Mouse (Mus musculus) forebrain, embryonic 12.5 days (tissue): ENCODE results near the gene Has3. TPM values are rescaled to one million over a fixed set of nuclear protein-coding genes. Genes with fewer than 3 reads are reported as not detected.
A peak's percentile ranks its signal among the peaks of the same experiment; 100 is the strongest.
"Not testable (repeated sequence)": the region's sequence is repeated elsewhere in the genome, so short reads cannot be mapped to it uniquely, and the experiment has no call there.

Experiments
- ATAC-seq: fragments of 200-750 bp; cut with Nextera tagmentation; 2 replicates; pipeline ENCODE4 v1.8.0; 2017; ENCODE audit warnings: moderate TSS enrichment; ENCODE audit not compliant: low FRiP score
- H3K27ac ChIP-seq: fragments of 300-500 bp; sonication (generic); 2 replicates; pipeline ENCODE4 v1.5.1; 2016; ENCODE audit warnings: mild to moderate bottlenecking
- H3K27me3 ChIP-seq: fragments of 300-500 bp; sonication (generic); 2 replicates; pipeline ENCODE4 v1.6.1; 2016; ENCODE audit warnings: mild to moderate bottlenecking
- H3K36me3 ChIP-seq: fragments of 300-500 bp; sonication (generic); replicated peaks from 2 replicates; pipeline ENCODE4 v1.6.1; 2016; ENCODE audit warnings: mild to moderate bottlenecking
- H3K4me1 ChIP-seq: fragments of 300-500 bp; sonication (generic); 2 replicates; pipeline ENCODE4 v1.6.1; 2016
- H3K4me2 ChIP-seq: fragments of 300-500 bp; sonication (generic); 2 replicates; pipeline ENCODE4 v1.6.1; 2016; ENCODE audit warnings: mild to moderate bottlenecking, moderate library complexity
- H3K4me3 ChIP-seq: fragments of 300-500 bp; sonication (generic); replicated peaks from 2 replicates; pipeline ENCODE4 v1.5.1; 2016; ENCODE audit warnings: mild to moderate bottlenecking
- H3K9ac ChIP-seq: fragments of 300-500 bp; sonication (generic); 2 replicates; pipeline ENCODE4 v1.6.1; 2016; ENCODE audit warnings: mild to moderate bottlenecking
- H3K9me3 ChIP-seq: fragments of 300-500 bp; sonication (generic); 2 replicates; pipeline ENCODE4 v1.6.1; 2016
- WGBS: fragments of 180-500 bp; shearing (Covaris S2); methylation state at CpG from one replicate; pipeline ENCODE4 v1.1.7; 2016; 5-methylcytosine and 5-hydroxymethylcytosine counted together
- polyA plus RNA-seq: library from polyadenylated mRNA; unstranded; fragments of >200 nt; fragmentation: Nextera tagmentation; extraction: Ambion mirVana; gene quantifications from 2 replicates; pipeline ENCODE4 v1.2.1, GENCODE M21; 2016

Has3 gene
- polyA plus RNA-seq, 1 experiment from 2014 or later = 0.56 TPM

GRCm38 (mm10) chr8:106925446-106925845 lies 55.4 kb downstream of the Has3 start:
- peaks cover 22% of the 10 kb centered on the region for H3K36me3 ChIP-seq

GRCm38 (mm10) chr8:106927247-106927646 lies 57.2 kb downstream of the Has3 start:
- Histone ChIP-seq H3K9ac (no peak overlapping the region), H3K9me3 (no peaks in the 10 kb centered on the region), H3K36me3 (peaks cover 12% of the 10 kb centered on the region), H3K4me3 (no peak overlapping the region), H3K27me3 (peaks cover 7% of the 10 kb centered on the region; the same call in 1 of the 2 replicates), H3K4me2 (no peak overlapping the region), H3K4me1 (peaks cover 1% of the 10 kb centered on the region), H3K27ac (no peak overlapping the region)
- 54% methylated on average over 4 of the region's 4 CpGs for WGBS
- no peak for ATAC-seq

More at GRCm38 (mm10) chr8:106925446-106925845, 55.4 kb downstream of the Has3 start:
- no peak overlapping the region for H3K9ac ChIP-seq
- WGBS = 93% methylated on average over 4 of the region's 4 CpGs
- no peaks in the 10 kb centered on the region for H3K27me3 ChIP-seq
- no peak overlapping the region for H3K27ac ChIP-seq
- H3K4me3 ChIP-seq = no peak overlapping the region
- no peaks in the 10 kb centered on the region for H3K4me1 ChIP-seq
- no peaks in the 10 kb centered on the region for H3K9me3 ChIP-seq
- H3K4me2 ChIP-seq = no peak overlapping the region
- no peak for ATAC-seq

GRCm38 (mm10) chr8:106928182-106928581 lies 58.1 kb downstream of the Has3 start:
- 95% methylated on average over 11 of the region's 11 CpGs for WGBS
- H3K4me3 ChIP-seq = not testable (repeated sequence)

GRCm38 (mm10) chr8:106929155-106929913 lies 59.3 kb downstream of the Has3 start:
- WGBS = 74% methylated on average over 6 of the region's 6 CpGs
- no peak overlapping the region for H3K9ac ChIP-seq
- no peak overlapping the region for H3K4me2 ChIP-seq
- peaks cover 7% of the 10 kb centered on the region for H3K4me1 ChIP-seq
- H3K4me3 ChIP-seq = no peak overlapping the region
- no peak for ATAC-seq
- no peaks in the 10 kb centered on the region for H3K36me3 ChIP-seq
- no peaks in the 10 kb centered on the region for H3K9me3 ChIP-seq
- no peak overlapping the region for H3K27ac ChIP-seq
- peaks cover 15% of the 10 kb centered on the region for H3K27me3 ChIP-seq

More at GRCm38 (mm10) chr8:106928182-106928581, 58.1 kb downstream of the Has3 start:
- not testable (repeated sequence) for H3K36me3 ChIP-seq, H3K9me3 ChIP-seq, H3K9ac ChIP-seq, H3K27ac ChIP-seq, H3K27me3 ChIP-seq, H3K4me2 ChIP-seq, H3K4me1 ChIP-seq, ATAC-seq

GRCm38 (mm10) chr8:106929921-106930320 lies 59.9 kb downstream of the Has3 start:
- Histone ChIP-seq H3K27ac (no peak overlapping the region), H3K36me3 (no peaks in the 10 kb centered on the region), H3K27me3 (peaks cover 18% of the 10 kb centered on the region), H3K4me2 (no peak overlapping the region), H3K9me3 (no peaks in the 10 kb centered on the region), H3K9ac (no peak overlapping the region), H3K4me3 (no peak overlapping the region), H3K4me1 (peaks cover 8% of the 10 kb centered on the region)
- 82% methylated on average over 5 of the region's 5 CpGs for WGBS
- ATAC-seq = no peak

GRCm38 (mm10) chr8:106932376-106933065 lies 62.5 kb downstream of the Has3 start:
- H3K9ac ChIP-seq = no peak overlapping the region
- 11% methylated on average over 22 of the region's 22 CpGs for WGBS
- H3K27me3 ChIP-seq = peaks cover 22% of the 10 kb centered on the region
- ATAC-seq = no peak
- H3K36me3 ChIP-seq = no peaks in the 10 kb centered on the region
- H3K4me1 ChIP-seq = peaks cover 19% of the 10 kb centered on the region
- no peaks in the 10 kb centered on the region for H3K9me3 ChIP-seq
- H3K4me3 ChIP-seq = 0 out of 2 replicates have a peak overlapping the region, but pooled peaks have one; percentile 11
- H3K4me2 ChIP-seq = peak overlapping the region; percentile 45
- H3K27ac ChIP-seq = no peak overlapping the region

- Histone ChIP-seq H3K27me3 (peaks cover 31% of the 10 kb centered on the region), H3K36me3 (no peaks in the 10 kb centered on the region), H3K4me1 (peaks cover 27% of the 10 kb centered on the region), H3K9ac (no peak overlapping the region), H3K4me2 (no peak overlapping the region), H3K4me3 (no peak overlapping the region), H3K9me3 (no peaks in the 10 kb centered on the region), H3K27ac (no peak overlapping the region)
- no peak for ATAC-seq
- WGBS = 89% methylated on average over 4 of the region's 4 CpGs
Measured at GRCm38 (mm10) chr8:106933506-106934143, 63.6 kb downstream of the Has3 start.

Other genes with a start within 250 kb of the Has3 start
- gene Tango6, start 187.2 kb upstream of the Has3 start, polyA plus RNA-seq = 8.8 and 9.9 TPM in 2 replicates
- 59.4 and 59.6 TPM in 2 replicates for gene Utp4, start 23.4 kb downstream of the Has3 start, polyA plus RNA-seq
- 6.9 and 8.9 TPM in 2 replicates for gene Sntb2, start 65.5 kb downstream of the Has3 start, polyA plus RNA-seq
- gene Vps4a, start 161.0 kb downstream of the Has3 start, polyA plus RNA-seq = 96.7 and 96.9 TPM in 2 replicates
- gene Pdf, start 178.4 kb downstream of the Has3 start, polyA plus RNA-seq = 35.7 and 39.9 TPM in 2 replicates
- gene Cog8, start 186.4 kb downstream of the Has3 start, polyA plus RNA-seq = 41.7 and 43.3 TPM in 2 replicates
- 92.7 and 99.0 TPM in 2 replicates for gene Nip7, start 186.6 kb downstream of the Has3 start, polyA plus RNA-seq
- not detected in 2 replicates for gene Tmed6, start 195.4 kb downstream of the Has3 start, polyA plus RNA-seq
- 22.3 and 26.6 TPM in 2 replicates for gene Terf2, start 226.3 kb downstream of the Has3 start, polyA plus RNA-seq